Mouse (Mus musculus) ES-E14 (cell line): ENCODE data around the gene Tfap2e. TPM values are rescaled to one million over a fixed set of nuclear protein-coding genes. Genes with fewer than 3 reads are reported as not detected.

Experiments
- DNase-seq: peaks from one replicate; pipeline ENCODE4 v3.0.0-alpha.2; 2013; ENCODE audit warnings: low read depth, low spot score
- H3K27ac ChIP-seq: 2 replicates; pipeline ENCODE4 v1.5.1; 2012; ENCODE audit warnings: low read depth, mild to moderate bottlenecking, low read length, moderate library complexity, mixed read lengths; ENCODE audit not compliant: poor library complexity, insufficient read depth, severe bottlenecking
- H3K36me3 ChIP-seq: 2 replicates; pipeline ENCODE4 v1.6.1; 2012; ENCODE audit warnings: mild to moderate bottlenecking, low read length, moderate library complexity, mixed read lengths; ENCODE audit not compliant: control insufficient read depth, poor library complexity, insufficient read depth, severe bottlenecking
- H3K4me1 ChIP-seq, 2 experiments: fragments of 150-350 bp in 1 of 2; sonication (generic) in 1 of 2; 2 replicates each; pipeline ENCODE4 v1.6.1; 2012; ENCODE audit warnings: low read length in 2 of 2, mild to moderate bottlenecking in 1 of 2, mixed read lengths in 1 of 2; ENCODE audit not compliant: control insufficient read depth in 2 of 2, insufficient read depth in 2 of 2, poor library complexity in 1 of 2
- H3K4me3 ChIP-seq, 2 experiments: fragments of 150-350 bp in 1 of 2; sonication (generic) in 1 of 2; 2 replicates each; pipeline ENCODE4 v1.5.1; 2012; ENCODE audit warnings: low read length in 2 of 2, low read depth in 1 of 2, mild to moderate bottlenecking in 1 of 2, mixed read lengths in 1 of 2; ENCODE audit not compliant: insufficient read depth in 1 of 2, poor library complexity in 1 of 2, severe bottlenecking in 1 of 2
- H3K9ac ChIP-seq: 2 replicates; pipeline ENCODE4 v1.6.1; 2012; ENCODE audit warnings: low read depth, mild to moderate bottlenecking, low read length, mixed read lengths; ENCODE audit not compliant: poor library complexity, insufficient read depth, severe bottlenecking
- H3K9me3 ChIP-seq: fragments of 150-350 bp; sonication (generic); 2 replicates; pipeline ENCODE4 v1.6.1; 2012; ENCODE audit warnings: low read depth, mild to moderate bottlenecking, low read length; ENCODE audit not compliant: control insufficient read depth, insufficient read depth
- CHD2 ChIP-seq: IDR thresholded peaks from 2 replicates; pipeline ENCODE4 v1.6.1; 2014; ENCODE audit warnings: mild to moderate bottlenecking, low read depth, low read length, inconsistent platforms
- HCFC1 ChIP-seq: IDR thresholded peaks from 2 replicates; pipeline ENCODE4 v1.6.1; 2012; ENCODE audit warnings: low read length, inconsistent platforms, borderline replicate concordance; ENCODE audit not compliant: insufficient read depth
- MAFK ChIP-seq: IDR thresholded peaks from 2 replicates; pipeline ENCODE4 v1.6.1; 2014; ENCODE audit warnings: mild to moderate bottlenecking, low read depth, low read length, inconsistent platforms; ENCODE audit not compliant: insufficient read depth
- ZC3H11A ChIP-seq: IDR thresholded peaks from 2 replicates; pipeline ENCODE4 v1.6.1; 2012; ENCODE audit warnings: low read depth, mild to moderate bottlenecking, inconsistent platforms, low read length, borderline replicate concordance
- ZNF384 ChIP-seq: IDR thresholded peaks from 2 replicates; pipeline ENCODE4 v1.6.1; 2012; ENCODE audit warnings: low read depth, low read length, inconsistent platforms
- in situ Hi-C, 2 experiments: fragments of 600-800 bp; cut with MboI; formaldehyde crosslinking; loops; one replicate each; pipeline ENCODE4 v1.15.1; 2025; ENCODE audit warnings: low sequenced_read_pairs in 2 of 2, inconsistent platforms in 1 of 2; ENCODE audit not compliant: unreplicated experiment in 2 of 2
- total RNA-seq: library from RNA; depleted of rRNA; stranded (reverse); fragments of 300-350 nt; gene quantifications from 2 replicates; pipeline ENCODE4 v1.2.3, GENCODE M21; 2012

Tfap2e gene
- total RNA-seq, 1 experiment: 0.49 TPM

GRCm38 (mm10) chr4:126734700-126735381 is 1.2 kb downstream of the Tfap2e start:
- H3K27ac ChIP-seq: no peak overlapping the region
- 0 out of 2 replicates have a peak overlapping the region, but pooled peaks have one; percentile 1 for H3K9ac ChIP-seq
- TF ChIP-seq HCFC1: no peak
- TF ChIP-seq MAFK: no peak
- no peak for TF ChIP-seq ZNF384
- no peak for TF ChIP-seq CHD2
- TF ChIP-seq ZC3H11A: no peak
- no peaks in the 10 kb centered on the region for H3K9me3 ChIP-seq
- in situ Hi-C loops: loop anchor here in 1 of 2 experiments (10.0 kb wide), 1 partner anchor 130 kb away; the partner anchor contains the start of gene 5730409E04Rik
- H3K4me3 ChIP-seq: peak overlapping the region; percentile 19 to 49; a peak in 3 of 4 replicates
- H3K4me1 ChIP-seq: peaks cover 3 to 9% of the 10 kb centered on the region in 2 experiments; a peak in 3 of 4 replicates
- no peak for DNase-seq
- H3K36me3 ChIP-seq: no peaks in the 10 kb centered on the region

GRCm38 (mm10) chr4:126734001-126734603 is 1.9 kb downstream of the Tfap2e start:
- in situ Hi-C loops: loop anchor here in 1 of 2 experiments (10.0 kb wide), 1 partner anchor 129 kb away; the partner anchor contains the start of gene 5730409E04Rik
- H3K36me3 ChIP-seq: no peaks in the 10 kb centered on the region
- H3K9ac ChIP-seq: no peak overlapping the region
- H3K4me3 ChIP-seq: peak overlapping the region; percentile 28 to 49; a peak in 3 of 4 replicates
- no peak for DNase-seq
- peaks cover 3 to 7% of the 10 kb centered on the region in 2 experiments; a peak in 2 of 4 replicates for H3K4me1 ChIP-seq
- no peak overlapping the region for H3K27ac ChIP-seq
- no peaks in the 10 kb centered on the region for H3K9me3 ChIP-seq
- TF ChIP-seq CHD2 (no peak), HCFC1 (no peak), ZC3H11A (no peak), MAFK (no peak), ZNF384 (no peak)

- H3K9me3 ChIP-seq: no peaks in the 10 kb centered on the region
- peaks cover 3 to 7% of the 10 kb centered on the region in 2 experiments; a peak in 2 of 4 replicates for H3K4me1 ChIP-seq
- peak overlapping the region in 1 of 2 experiments; percentile 43; a peak in 2 of 4 replicates for H3K4me3 ChIP-seq
- TF ChIP-seq MAFK: no peak
- TF ChIP-seq HCFC1: no peak
- no peak for TF ChIP-seq ZC3H11A
- TF ChIP-seq ZNF384: no peak
- TF ChIP-seq CHD2: no peak
- DNase-seq: no peak
- no peak overlapping the region for H3K27ac ChIP-seq
- in situ Hi-C loops: loop anchor here in 1 of 2 experiments (10.0 kb wide), 1 partner anchor 128 kb away; the partner anchor contains the start of gene 5730409E04Rik
- H3K9ac ChIP-seq: no peak overlapping the region
- no peaks in the 10 kb centered on the region for H3K36me3 ChIP-seq
These were observed 3.3 kb downstream of the Tfap2e start for GRCm38 (mm10) chr4:126732531-126733380.

GRCm38 (mm10) chr4:126732111-126732510 is 3.9 kb downstream of the Tfap2e start:
- in situ Hi-C loops: loop anchor here in 1 of 2 experiments (10.0 kb wide), 1 partner anchor 127 kb away; the partner anchor contains the start of gene 5730409E04Rik
- Histone ChIP-seq H3K27ac (no peak overlapping the region), H3K4me1 (peaks cover 3 to 7% of the 10 kb centered on the region in 2 experiments; a peak in 2 of 4 replicates), H3K36me3 (no peaks in the 10 kb centered on the region), H3K9ac (no peak overlapping the region), H3K9me3 (no peaks in the 10 kb centered on the region), H3K4me3 (peak overlapping the region; percentile 14 to 43; a peak in 2 of 4 replicates)
- no peak for TF ChIP-seq ZNF384
- no peak for TF ChIP-seq HCFC1
- TF ChIP-seq ZC3H11A: no peak
- no peak for TF ChIP-seq MAFK
- no peak for TF ChIP-seq CHD2
- no peak for DNase-seq
